Mouse (Mus musculus) lung, embryonic 15.5 days (tissue): ENCODE data around the gene Uhmk1. TPM values are rescaled to one million over a fixed set of nuclear protein-coding genes. Genes with fewer than 3 reads are reported as not detected.

Source experiments
- ATAC-seq: fragments of 200-750 bp; cut with Nextera tagmentation; 2 replicates; pipeline ENCODE4 v1.8.0; 2017; ENCODE audit warnings: moderate number of reproducible peaks, borderline replicate concordance; ENCODE audit not compliant: low FRiP score, low TSS enrichment; ENCODE audit errors: extremely low read depth
- H3K27ac ChIP-seq: fragments of 300-500 bp; sonication (generic); 2 replicates; pipeline ENCODE4 v1.5.1; 2015; ENCODE audit warnings: moderate library complexity, mild to moderate bottlenecking, inconsistent platforms
- H3K27me3 ChIP-seq: fragments of 300-500 bp; sonication (generic); 2 replicates; pipeline ENCODE4 v1.6.1; 2015; ENCODE audit warnings: inconsistent platforms
- H3K36me3 ChIP-seq: fragments of 300-500 bp; sonication (generic); 2 replicates; pipeline ENCODE4 v1.6.1; 2015; ENCODE audit warnings: inconsistent platforms
- H3K4me1 ChIP-seq: fragments of 300-500 bp; sonication (generic); 2 replicates; pipeline ENCODE4 v1.6.1; 2015; ENCODE audit warnings: inconsistent platforms
- H3K4me2 ChIP-seq: fragments of 300-500 bp; sonication (generic); 2 replicates; pipeline ENCODE4 v1.6.1; 2015; ENCODE audit warnings: inconsistent platforms, mild to moderate bottlenecking, moderate library complexity
- H3K4me3 ChIP-seq: fragments of 300-500 bp; sonication (generic); 2 replicates; pipeline ENCODE4 v1.5.1; 2015; ENCODE audit warnings: mild to moderate bottlenecking, inconsistent platforms
- H3K9ac ChIP-seq: fragments of 300-500 bp; sonication (generic); 2 replicates; pipeline ENCODE4 v1.6.1; 2015; ENCODE audit warnings: inconsistent platforms
- H3K9me3 ChIP-seq: fragments of 300-500 bp; sonication (generic); 2 replicates; pipeline ENCODE4 v1.6.1; 2016; ENCODE audit warnings: inconsistent platforms
- WGBS: fragments of 180-500 bp; shearing (Covaris S2); methylation state at CpG from one replicate; pipeline ENCODE4 v1.1.7; 2015; 5-methylcytosine and 5-hydroxymethylcytosine counted together
- polyA plus RNA-seq: library from polyadenylated mRNA; unstranded; fragments of >200 nt; fragmentation: Nextera tagmentation; extraction: Ambion mirVana; gene quantifications from 2 replicates; pipeline ENCODE4 v1.2.1, GENCODE M21; 2015

The Uhmk1 gene
- polyA plus RNA-seq, 1 experiment from 2014 or later, result 7.2 TPM

- ATAC-seq, result no peak; the same call in 1 of the 2 replicates
- Histone ChIP-seq H3K4me3 (peak overlapping the region; percentile 90), H3K27ac (peak overlapping the region; percentile 80), H3K36me3 (no peaks in the 10 kb centered on the region), H3K9ac (peak overlapping the region; percentile 81), H3K27me3 (no peaks in the 10 kb centered on the region), H3K9me3 (no peaks in the 10 kb centered on the region), H3K4me1 (peaks cover 10% of the 10 kb centered on the region), H3K4me2 (peak overlapping the region; percentile 72)
- WGBS, result under 1% methylated on average over 50 of the region's 50 CpGs
Observed at GRCm38 (mm10) chr1:170173991-170174813, 41.0 kb downstream of the Uhmk1 start.

- Histone ChIP-seq H3K4me2 (no peak overlapping the region), H3K36me3 (peaks cover 11% of the 10 kb centered on the region), H3K9ac (no peak overlapping the region), H3K4me3 (no peak overlapping the region), H3K27me3 (no peaks in the 10 kb centered on the region), H3K9me3 (no peaks in the 10 kb centered on the region), H3K27ac (no peak overlapping the region), H3K4me1 (no peaks in the 10 kb centered on the region)
- 79% methylated on average over 6 of the region's 6 CpGs for WGBS
- no peak for ATAC-seq
Observed at GRCm38 (mm10) chr1:170167781-170168180, 47.4 kb downstream of the Uhmk1 start.

DNA sequence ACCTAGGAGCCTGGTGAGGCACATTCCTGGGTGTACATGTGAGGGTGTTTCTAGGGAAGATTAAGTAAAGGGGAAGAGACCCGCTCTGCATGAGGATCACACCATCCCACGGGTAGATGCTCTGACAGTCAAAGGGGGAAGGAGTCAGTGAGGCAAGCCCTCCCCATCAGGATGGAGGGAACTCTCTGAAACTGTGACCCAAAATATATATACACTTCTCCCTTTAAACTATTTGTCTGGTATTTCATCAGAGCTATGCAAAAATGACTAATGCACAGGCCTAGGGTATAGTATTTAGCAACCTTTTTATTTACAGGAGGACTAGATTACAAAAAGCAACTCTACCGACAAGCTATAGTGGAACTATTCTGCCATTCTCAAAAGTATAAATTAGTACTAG, 50.3 kb downstream of the Uhmk1 start:
- Histone ChIP-seq H3K9ac (no peak overlapping the region), H3K4me3 (no peak overlapping the region), H3K27me3 (no peaks in the 10 kb centered on the region), H3K27ac (no peak overlapping the region), H3K4me1 (no peaks in the 10 kb centered on the region), H3K4me2 (no peak overlapping the region), H3K9me3 (no peaks in the 10 kb centered on the region), H3K36me3 (peaks cover 14% of the 10 kb centered on the region)
- no peak for ATAC-seq
- 81% methylated on average over 3 of the region's 3 CpGs for WGBS

GRCm38 (mm10) chr1:170164053-170164614, 51.1 kb downstream of the Uhmk1 start:
- Histone ChIP-seq H3K4me2 (no peak overlapping the region), H3K36me3 (peaks cover 15% of the 10 kb centered on the region), H3K4me3 (no peak overlapping the region), H3K9ac (no peak overlapping the region), H3K27ac (no peak overlapping the region), H3K27me3 (no peaks in the 10 kb centered on the region), H3K9me3 (no peaks in the 10 kb centered on the region), H3K4me1 (no peaks in the 10 kb centered on the region)
- ATAC-seq, result no peak
- WGBS, result 69% methylated on average over 2 of the region's 2 CpGs

DNA sequence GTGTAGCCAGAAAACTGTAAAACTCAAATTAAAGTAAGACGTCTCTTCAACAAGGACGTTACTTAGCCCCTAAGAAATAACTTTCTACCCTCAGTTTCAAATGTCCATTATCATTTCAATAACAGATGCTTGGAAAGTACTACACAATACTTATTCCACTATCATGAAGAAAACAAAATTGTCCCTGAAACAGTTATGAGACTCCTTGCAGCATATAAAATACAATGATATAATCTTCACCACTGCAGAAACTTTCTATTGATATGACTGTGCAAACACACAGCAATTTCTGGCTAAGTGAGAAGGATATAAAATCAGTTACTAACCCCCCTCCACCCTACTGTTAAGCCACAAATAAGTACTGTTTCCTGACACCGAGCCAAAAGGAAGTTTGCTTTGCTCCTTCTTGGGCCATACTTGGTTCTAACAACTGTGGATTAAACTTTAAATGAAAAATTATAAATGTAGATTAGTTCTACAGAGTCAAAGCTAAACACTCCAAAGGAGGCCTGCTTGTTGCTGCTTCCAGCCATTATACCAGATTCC, 51.7 kb downstream of the Uhmk1 start:
- Histone ChIP-seq H3K4me2 (no peak overlapping the region), H3K9ac (no peak overlapping the region), H3K27me3 (no peaks in the 10 kb centered on the region), H3K36me3 (peaks cover 17% of the 10 kb centered on the region), H3K4me1 (no peaks in the 10 kb centered on the region), H3K27ac (no peak overlapping the region), H3K4me3 (no peak overlapping the region), H3K9me3 (no peaks in the 10 kb centered on the region)
- 87% methylated on average over 3 of the region's 3 CpGs for WGBS
- ATAC-seq, result no peak

- peaks cover 25% of the 10 kb centered on the region for H3K36me3 ChIP-seq
- H3K4me1 ChIP-seq, result no peaks in the 10 kb centered on the region
- no peak overlapping the region for H3K9ac ChIP-seq
- H3K4me3 ChIP-seq, result no peak overlapping the region
- 64% methylated on average over 6 of the region's 6 CpGs for WGBS
- H3K9me3 ChIP-seq, result no peaks in the 10 kb centered on the region
- no peak for ATAC-seq
- H3K4me2 ChIP-seq, result no peak overlapping the region
- H3K27me3 ChIP-seq, result no peaks in the 10 kb centered on the region
- H3K27ac ChIP-seq, result no peak overlapping the region
Observed at GRCm38 (mm10) chr1:170161852-170162251, 53.3 kb downstream of the Uhmk1 start.

DNA sequence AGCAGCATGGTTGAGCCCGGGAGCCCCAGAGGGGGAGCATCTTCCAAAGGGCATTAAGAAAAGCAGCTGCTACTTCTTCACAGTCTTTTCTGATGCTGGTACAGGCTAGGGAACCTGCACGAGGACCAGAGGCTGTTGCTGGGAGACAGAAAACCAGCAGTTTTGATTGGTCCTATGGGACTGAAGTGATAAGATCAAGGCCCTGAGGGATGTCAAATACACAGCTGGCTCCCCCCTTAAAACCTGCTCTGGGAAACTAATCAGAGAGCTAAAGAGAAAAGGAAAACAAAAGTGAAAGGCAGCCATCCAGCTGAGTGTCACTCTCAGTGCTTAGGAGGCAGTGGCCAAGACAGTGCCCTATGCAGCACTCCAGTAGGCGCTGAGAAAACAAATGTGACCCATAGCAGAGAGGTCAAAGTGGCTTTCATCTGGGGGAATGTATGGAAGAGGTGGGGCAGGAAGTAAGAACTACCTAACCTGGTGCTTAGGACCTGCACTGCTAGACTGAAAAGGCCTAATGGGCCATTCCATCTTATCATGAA, 54.7 kb downstream of the Uhmk1 start:
- H3K27me3 ChIP-seq, result no peaks in the 10 kb centered on the region
- H3K4me2 ChIP-seq, result no peak overlapping the region
- no peaks in the 10 kb centered on the region for H3K9me3 ChIP-seq
- ATAC-seq, result no peak
- H3K27ac ChIP-seq, result no peak overlapping the region
- H3K9ac ChIP-seq, result no peak overlapping the region
- 61% methylated on average over 3 of the region's 3 CpGs for WGBS
- H3K4me1 ChIP-seq, result no peaks in the 10 kb centered on the region
- H3K36me3 ChIP-seq, result peaks cover 16% of the 10 kb centered on the region
- H3K4me3 ChIP-seq, result no peak overlapping the region

DNA sequence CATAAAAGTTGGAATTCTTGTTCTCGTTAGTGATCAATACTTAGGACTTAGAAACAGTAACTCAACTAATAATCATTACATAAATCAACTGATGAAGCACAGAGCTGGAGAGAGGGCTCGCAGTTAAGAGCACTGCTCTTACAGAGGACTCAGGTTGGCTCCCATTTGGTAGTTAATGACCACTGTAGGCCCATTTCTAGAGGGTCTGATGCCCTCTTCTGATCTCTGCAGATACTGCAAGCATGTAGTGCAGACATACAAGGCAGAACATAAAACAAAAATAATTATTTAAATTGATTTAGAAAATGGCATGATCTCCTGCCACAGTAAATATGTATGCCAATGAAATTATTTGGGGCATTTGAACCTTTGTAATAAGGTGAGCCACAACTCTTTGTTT, 55.5 kb downstream of the Uhmk1 start:
- peaks cover 14% of the 10 kb centered on the region; the same call in 1 of the 2 replicates for H3K36me3 ChIP-seq
- no peak overlapping the region for H3K9ac ChIP-seq
- no peaks in the 10 kb centered on the region for H3K4me1 ChIP-seq
- no peak overlapping the region for H3K4me2 ChIP-seq
- no peak overlapping the region for H3K27ac ChIP-seq
- WGBS, result 92% methylated on average over 2 of the region's 2 CpGs
- H3K27me3 ChIP-seq, result no peaks in the 10 kb centered on the region
- no peaks in the 10 kb centered on the region for H3K9me3 ChIP-seq
- no peak overlapping the region for H3K4me3 ChIP-seq
- no peak for ATAC-seq

DNA sequence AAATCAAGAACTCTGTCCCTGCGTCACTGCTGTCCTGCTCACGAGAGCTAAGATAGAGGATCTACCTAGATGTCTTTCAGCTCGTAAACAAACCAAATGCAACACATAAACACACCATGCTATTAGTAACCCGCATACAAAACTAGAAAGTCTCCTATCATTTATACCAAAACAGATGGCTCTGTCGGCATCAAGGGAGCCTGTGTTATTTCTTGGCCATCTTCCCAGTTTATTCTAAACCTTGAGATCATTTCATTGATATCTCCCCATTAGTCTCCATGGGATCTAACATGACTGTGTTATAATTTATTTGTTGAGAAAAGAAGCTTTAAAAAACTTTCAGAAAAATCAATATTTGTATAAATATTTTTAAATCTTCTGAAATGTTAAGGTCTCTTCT, 59.4 kb downstream of the Uhmk1 start:
- no peak overlapping the region for H3K27ac ChIP-seq
- no peak overlapping the region for H3K9ac ChIP-seq
- ATAC-seq, result no peak
- WGBS, result 65% methylated on average over 5 of the region's 5 CpGs
- H3K9me3 ChIP-seq, result no peaks in the 10 kb centered on the region
- H3K27me3 ChIP-seq, result no peaks in the 10 kb centered on the region
- H3K36me3 ChIP-seq, result peaks cover 11% of the 10 kb centered on the region; the same call in 1 of the 2 replicates
- H3K4me3 ChIP-seq, result no peak overlapping the region
- no peak overlapping the region for H3K4me2 ChIP-seq
- no peaks in the 10 kb centered on the region for H3K4me1 ChIP-seq

DNA sequence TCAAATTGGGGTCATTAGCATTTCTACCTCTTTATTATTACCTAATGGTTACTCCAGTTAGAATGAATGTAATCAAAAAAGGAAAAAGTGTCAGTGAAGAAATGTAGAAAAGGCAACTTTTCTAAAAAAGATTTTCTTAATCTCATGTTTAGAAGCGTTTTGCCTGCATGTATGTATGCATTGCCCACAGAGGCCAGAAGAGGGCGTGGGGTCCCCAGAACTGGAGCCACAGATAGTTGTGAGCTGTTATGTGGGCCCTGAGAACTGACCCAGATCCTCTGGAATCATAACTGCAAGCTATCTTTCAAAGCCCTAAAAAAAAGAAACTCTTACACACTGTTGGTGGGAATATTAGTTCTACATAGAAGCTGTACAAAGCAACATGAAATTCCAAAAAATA, 59.9 kb downstream of the Uhmk1 start:
- H3K27ac ChIP-seq, result no peak overlapping the region
- H3K36me3 ChIP-seq, result peaks cover 11% of the 10 kb centered on the region; the same call in 1 of the 2 replicates
- H3K4me1 ChIP-seq, result no peaks in the 10 kb centered on the region
- 71% methylated on average over 2 of the region's 2 CpGs for WGBS
- H3K9me3 ChIP-seq, result no peaks in the 10 kb centered on the region
- no peaks in the 10 kb centered on the region for H3K27me3 ChIP-seq
- H3K9ac ChIP-seq, result no peak overlapping the region
- H3K4me2 ChIP-seq, result no peak overlapping the region
- no peak for ATAC-seq
- no peak overlapping the region for H3K4me3 ChIP-seq

DNA sequence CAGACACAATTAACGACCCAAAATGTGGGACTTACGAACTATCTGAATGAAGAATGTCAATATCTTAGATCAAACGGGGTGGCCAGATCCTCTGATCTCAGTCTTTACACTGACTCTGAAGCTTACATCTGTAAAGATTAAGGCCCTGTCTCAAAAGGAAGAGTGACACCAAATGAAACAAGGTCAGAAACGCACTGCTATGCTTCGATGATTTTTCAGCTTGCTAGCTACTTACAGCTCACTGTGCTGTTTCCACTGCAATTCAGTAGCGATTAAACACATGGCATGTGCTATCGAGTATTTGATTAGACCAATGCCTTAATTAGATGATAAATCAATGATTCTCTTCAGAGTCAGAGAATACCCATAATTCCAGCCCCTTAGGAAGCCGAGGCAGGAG, 61.2 kb downstream of the Uhmk1 start:
- H3K36me3 ChIP-seq, result peaks cover 15% of the 10 kb centered on the region
- no peaks in the 10 kb centered on the region for H3K4me1 ChIP-seq
- no peak overlapping the region for H3K4me2 ChIP-seq
- H3K27ac ChIP-seq, result no peak overlapping the region
- H3K27me3 ChIP-seq, result no peaks in the 10 kb centered on the region
- H3K9ac ChIP-seq, result no peak overlapping the region
- ATAC-seq, result no peak
- H3K4me3 ChIP-seq, result no peak overlapping the region
- no peaks in the 10 kb centered on the region for H3K9me3 ChIP-seq
- 73% methylated on average over 8 of the region's 8 CpGs for WGBS

GRCm38 (mm10) chr1:170152552-170152951, 62.6 kb downstream of the Uhmk1 start:
- 96% methylated on average over 2 of the region's 2 CpGs for WGBS
- Histone ChIP-seq H3K9ac (no peak overlapping the region), H3K36me3 (peaks cover 10% of the 10 kb centered on the region), H3K27ac (no peak overlapping the region), H3K9me3 (no peaks in the 10 kb centered on the region), H3K4me1 (no peaks in the 10 kb centered on the region), H3K4me2 (no peak overlapping the region), H3K27me3 (no peaks in the 10 kb centered on the region), H3K4me3 (no peak overlapping the region)
- no peak for ATAC-seq
